Mouse (Mus musculus) bone marrow, adult 2 months (tissue): ENCODE data around the gene Adprhl2.

ENCODE experiments used
- CTCF ChIP-seq: fragments of 200-500 bp; IDR thresholded peaks from 2 replicates; pipeline ENCODE4 v1.5.1; 2011; ENCODE audit warnings: low read length, control low read depth; ENCODE audit not compliant: control insufficient read depth, insufficient read depth
- POLR2A ChIP-seq: fragments of 200-500 bp; IDR thresholded peaks from 2 replicates; pipeline ENCODE4 v1.6.1; 2011; ENCODE audit warnings: low read depth, mild to moderate bottlenecking, control low read depth, low read length, borderline replicate concordance; ENCODE audit not compliant: control insufficient read depth

DNA sequence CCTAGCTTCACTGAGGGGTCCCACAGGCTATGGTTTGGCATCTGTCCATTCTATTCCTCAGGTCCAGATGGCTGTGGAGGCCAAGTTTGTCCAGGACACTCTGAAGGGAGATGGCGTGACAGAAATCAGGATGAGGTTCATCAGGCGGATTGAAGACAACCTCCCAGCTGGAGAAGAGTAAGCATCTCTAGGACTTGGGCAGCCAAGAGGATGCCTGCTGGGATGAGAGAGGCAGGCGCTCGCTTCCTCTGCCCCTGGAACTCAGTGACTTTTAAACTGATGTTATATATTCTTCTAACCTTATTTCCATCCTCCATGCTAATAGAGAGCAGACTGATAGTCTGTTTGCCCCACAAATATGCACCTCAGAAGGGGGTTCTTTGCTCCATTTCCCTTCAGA lies 46.4 kb downstream of the Adprhl2 start:
- no peak for TF ChIP-seq CTCF
- TF ChIP-seq POLR2A = no peak
